ENCODE assay signal across 21 mouse cellular contexts in the genomic region with DNA sequence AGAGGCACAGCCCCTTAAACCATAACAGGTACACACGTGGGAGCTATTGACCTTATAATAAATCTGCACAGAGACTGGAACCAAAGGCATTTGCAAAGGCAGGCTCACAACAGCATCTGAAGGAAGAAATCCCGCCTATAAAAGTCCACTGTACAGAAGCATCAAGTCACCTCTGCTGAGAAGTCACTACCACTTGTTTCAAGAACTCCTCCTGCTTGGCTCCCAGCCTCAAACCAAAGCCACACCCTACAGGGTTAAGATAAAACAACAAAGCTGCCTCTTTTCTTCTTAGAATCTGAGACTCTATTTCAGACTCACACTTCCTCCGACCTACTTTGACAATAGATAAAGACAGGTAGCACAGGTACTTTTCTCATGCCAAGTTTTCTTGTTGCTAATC.
DNase-seq lines count a peak whose midpoint lies in the region; ATAC-seq and TF ChIP-seq lines count a peak whose summit lies in the region.
"Had no signal": no experiment of that assay in that cellular context is flagged by ENCODE, and none has a peak within 500 bp of the region (broad histone marks: within the 10 kb centered on the region; RNA-seq: fewer than 3 reads in every experiment).

No protein-coding gene starts in this region.

- no peaks in the 10 kb centered on the region for H3K27me3 ChIP-seq in heart, embryonic 13.5 days (replicated peaks)
- no peaks in the 10 kb centered on the region for H3K27me3 ChIP-seq in hindbrain, postnatal 0 days (ENCODE audit: insufficient read depth, low read length)
- H3K27me3 ChIP-seq: forebrain, embryonic 15.5 days; hindbrain, embryonic 12.5 days; limb, embryonic 12.5 days; liver, embryonic 13.5 days; megakaryocyte, embryonic 14.5 days had no signal

- peaks cover 33% of the 10 kb centered on the region for H3K4me1 ChIP-seq in heart, embryonic 13.5 days
- no peaks in the 10 kb centered on the region for H3K4me1 ChIP-seq in hindbrain, postnatal 0 days (ENCODE audit: insufficient read depth, low read length)
- H3K4me1 ChIP-seq: forebrain, embryonic 15.5 days; hindbrain, embryonic 12.5 days; limb, embryonic 12.5 days had no signal

- H3K27ac ChIP-seq in heart, embryonic 13.5 days (replicated peaks) = peak overlapping the region; percentile 8; the same call in 1 of the 2 replicates
- no peak overlapping the region for H3K27ac ChIP-seq in hindbrain, postnatal 0 days
- H3K27ac ChIP-seq: forebrain, embryonic 15.5 days; hindbrain, embryonic 12.5 days; kidney, postnatal 0 days; limb, embryonic 12.5 days; liver, embryonic 13.5 days had no signal

- no peaks in the 10 kb centered on the region for H3K9me3 ChIP-seq in heart, embryonic 13.5 days
- no peaks in the 10 kb centered on the region for H3K9me3 ChIP-seq in hindbrain, postnatal 0 days (ENCODE audit: low read length)
- H3K9me3 ChIP-seq: forebrain, embryonic 15.5 days; hindbrain, embryonic 12.5 days; limb, embryonic 12.5 days; liver, embryonic 13.5 days; megakaryocyte, embryonic 14.5 days had no signal

- no peak overlapping the region for H3K4me2 ChIP-seq in heart, embryonic 13.5 days
- no peak overlapping the region for H3K4me2 ChIP-seq in hindbrain, postnatal 0 days (ENCODE audit: low read depth, low read length)
- H3K4me2 ChIP-seq: forebrain, embryonic 15.5 days; hindbrain, embryonic 12.5 days; limb, embryonic 12.5 days; liver, embryonic 13.5 days had no signal

- no peak overlapping the region for H3K4me3 ChIP-seq in heart, embryonic 13.5 days
- no peak overlapping the region for H3K4me3 ChIP-seq in hindbrain, postnatal 0 days (ENCODE audit: low read length)
- H3K4me3 ChIP-seq: erythroblast, embryonic 14.5 days; forebrain, embryonic 15.5 days; hindbrain, embryonic 12.5 days; limb, embryonic 12.5 days; liver, embryonic 13.5 days; megakaryocyte, embryonic 14.5 days had no signal

- no peak overlapping the region for H3K9ac ChIP-seq in heart, embryonic 13.5 days
- H3K9ac ChIP-seq in hindbrain, postnatal 0 days (replicated peaks; ENCODE audit: low read length) = no peak overlapping the region
- H3K9ac ChIP-seq: forebrain, embryonic 15.5 days; hindbrain, embryonic 12.5 days; limb, embryonic 12.5 days; liver, embryonic 13.5 days had no signal

- no peak for DNase-seq in heart, postnatal 36 days
- peak; percentile 32 for DNase-seq in thymus, postnatal 14 days
- DNase-seq in hindbrain, postnatal 0 days (ENCODE audit: low spot score) = no peak
- DNase-seq in left cerebral cortex, adult 11 months (ENCODE audit: low spot score) = no peak
- DNase-seq: adrenal gland, adult 2 months; cerebellum, adult 11 months; cerebellum, postnatal 36 days; layer of hippocampus, postnatal 36 days; liver, embryonic 13.5 days; right cerebral cortex, adult 18-20 months had no signal

- no peak for TF ChIP-seq CTCF in hindbrain, postnatal 0 days (IDR thresholded peaks at IDR 0.05; ENCODE audit: low read depth)

- intact Hi-C loops in heart, postnatal 36 days (cut with DNase I) = no loop called here

- peaks cover 93% of the 10 kb centered on the region for H3K36me3 ChIP-seq in heart, embryonic 13.5 days
- peaks cover 63% of the 10 kb centered on the region for H3K36me3 ChIP-seq in hindbrain, postnatal 0 days (ENCODE audit: insufficient read depth, low read length)

- 57% methylated on average over 3 of the region's 3 CpGs for WGBS in heart, embryonic 13.5 days
- 84% methylated on average over 3 of the region's 3 CpGs for WGBS in hindbrain, postnatal 0 days

- ATAC-seq in heart, embryonic 13.5 days (ENCODE audit: extremely low read depth, insufficient number of reproducible peaks, low FRiP score, low TSS enrichment) = no peak
- ATAC-seq in CD4-positive, CD25-positive, alpha-beta regulatory T cell, adult 4 months = peak; percentile 73
- ATAC-seq in inflammation-experienced regulatory T-cells, adult 6 months = peak; percentile 77
- no peak for ATAC-seq in hindbrain, postnatal 0 days
- ATAC-seq in cerebellum, adult (ENCODE audit: insufficient number of reproducible peaks, low FRiP score, low TSS enrichment) = no peak
- ATAC-seq: forebrain, embryonic 15.5 days; intestine, postnatal 0 days had no signal

Comparison
In these comparisons a context has a peak if more than half of its experiments do, and no peak if none do; other contexts are left out.
1. ATAC-seq: peak in CD4-positive, CD25-positive, alpha-beta regulatory T cell, adult 4 months (single experiment) and inflammation-experienced regulatory T-cells, adult 6 months (single experiment); none in heart, embryonic 13.5 days (single experiment), hindbrain, postnatal 0 days (single experiment) and cerebellum, adult (single experiment).